Mouse (Mus musculus): ENCODE measurements at regions not wholly inside any gene's neighbourhood (a gene's known extent, or its start where the extent isn't known, plus 50 kb on each side); places are given as distances from the start of the nearest gene placed in this dataset.

- TF ChIP-seq CTCF (IDR thresholded peaks at IDR 0.05; ENCODE audit: extremely low read depth, insufficient read depth, low read length): no peak
- TF ChIP-seq POLR2A (IDR thresholded peaks at IDR 0.05; ENCODE audit: extremely low read depth, insufficient read depth, low read length): no peak
Measured at GRCm38 (mm10) chr8:34709911-34710733, 598.6 kb upstream of the Gm10131 start.

Measured in cortical plate, adult 2 months (tissue).